Mouse (Mus musculus): ENCODE data around the gene Tmem210. TPM values are rescaled to one million over a fixed set of nuclear protein-coding genes. Genes with fewer than 3 reads are reported as not detected.

Gene Tmem210
- polyA plus RNA-seq (2012; rRNA removed) = not detected in 2 replicates

- TF ChIP-seq POLR2A (IDR thresholded peaks at IDR 0.05; ENCODE audit: borderline replicate concordance, extremely low read depth, insufficient read depth, insufficient read length, poor library complexity, severe bottlenecking) = no peak
- TF ChIP-seq CTCF (IDR thresholded peaks at IDR 0.05; ENCODE audit: borderline replicate concordance, extremely low read depth, insufficient read depth, insufficient read length) = no peak
- no peak for DNase-seq (ENCODE audit: low read depth)
These were observed at the start of gene Tmem210 for GRCm38 (mm10) chr2:25287927-25288649. Gene Tmem210, plus strand, starts transcription at chr2:25288145.

GRCm38 (mm10) chr2:25239766-25240165 is 48.2 kb upstream of the Tmem210 start:
- no peak for DNase-seq (ENCODE audit: low read depth)
- TF ChIP-seq POLR2A (IDR thresholded peaks at IDR 0.05; ENCODE audit: borderline replicate concordance, extremely low read depth, insufficient read depth, insufficient read length, poor library complexity, severe bottlenecking) (no peak), CTCF (IDR thresholded peaks at IDR 0.05; ENCODE audit: borderline replicate concordance, extremely low read depth, insufficient read depth, insufficient read length) (no peak)

GRCm38 (mm10) chr2:25240310-25240709 is 47.6 kb upstream of the Tmem210 start:
- TF ChIP-seq POLR2A (IDR thresholded peaks at IDR 0.05; ENCODE audit: borderline replicate concordance, extremely low read depth, insufficient read depth, insufficient read length, poor library complexity, severe bottlenecking) (no peak), CTCF (IDR thresholded peaks at IDR 0.05; ENCODE audit: borderline replicate concordance, extremely low read depth, insufficient read depth, insufficient read length) (no peak)
- DNase-seq (ENCODE audit: low read depth) = no peak

GRCm38 (mm10) chr2:25240723-25241437 is 47.1 kb upstream of the Tmem210 start:
- TF ChIP-seq CTCF (IDR thresholded peaks at IDR 0.05; ENCODE audit: borderline replicate concordance, extremely low read depth, insufficient read depth, insufficient read length) (no peak), POLR2A (IDR thresholded peaks at IDR 0.05; ENCODE audit: borderline replicate concordance, extremely low read depth, insufficient read depth, insufficient read length, poor library complexity, severe bottlenecking) (0 out of 2 replicates have a peak, but pooled peaks have one; percentile 8)

GRCm38 (mm10) chr2:25241438-25241775 is 46.5 kb upstream of the Tmem210 start:
- TF ChIP-seq POLR2A (IDR thresholded peaks at IDR 0.05; ENCODE audit: borderline replicate concordance, extremely low read depth, insufficient read depth, insufficient read length, poor library complexity, severe bottlenecking) (no peak), CTCF (IDR thresholded peaks at IDR 0.05; ENCODE audit: borderline replicate concordance, extremely low read depth, insufficient read depth, insufficient read length) (no peak)
- DNase-seq (ENCODE audit: low read depth) = no peak

More at GRCm38 (mm10) chr2:25240723-25241437, 47.1 kb upstream of the Tmem210 start:
- peak; percentile 94 for DNase-seq (ENCODE audit: low read depth)

- DNase-seq (ENCODE audit: low read depth) = peak; percentile 56
- TF ChIP-seq POLR2A (IDR thresholded peaks at IDR 0.05; ENCODE audit: borderline replicate concordance, extremely low read depth, insufficient read depth, insufficient read length, poor library complexity, severe bottlenecking) = peak; percentile 63
- TF ChIP-seq CTCF (IDR thresholded peaks at IDR 0.05; ENCODE audit: borderline replicate concordance, extremely low read depth, insufficient read depth, insufficient read length) = no peak
These were observed 45.8 kb upstream of the Tmem210 start, which contains the start of the genes Rnf208 and Cysrt1 for GRCm38 (mm10) chr2:25242101-25242506. Gene Rnf208, plus strand, starts transcription at chr2:25242255. Gene Cysrt1, minus strand, starts transcription at chr2:25242452.

DNA sequence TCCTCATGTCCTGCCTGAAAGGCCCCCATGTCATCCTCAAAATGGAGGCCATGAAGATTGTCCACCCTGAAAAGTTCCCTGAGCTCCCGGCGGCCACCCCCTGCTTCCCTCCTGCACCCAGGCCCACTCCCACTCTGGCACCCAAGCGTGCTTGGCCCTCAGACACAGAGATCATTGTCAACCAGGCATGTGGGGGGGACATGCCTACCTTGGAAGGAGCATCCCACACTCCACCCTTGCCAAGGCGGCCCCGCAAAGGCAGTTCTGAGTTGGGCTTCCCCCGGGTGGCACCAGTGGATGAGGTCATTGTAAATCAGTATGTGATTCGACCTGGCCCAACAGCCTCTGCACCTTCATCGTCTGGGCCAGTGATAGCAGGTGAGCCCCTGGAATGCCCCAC is 44.6 kb upstream of the Tmem210 start:
- no peak for DNase-seq (ENCODE audit: low read depth)
- TF ChIP-seq CTCF (IDR thresholded peaks at IDR 0.05; ENCODE audit: borderline replicate concordance, extremely low read depth, insufficient read depth, insufficient read length) = no peak
- no peak for TF ChIP-seq POLR2A (IDR thresholded peaks at IDR 0.05; ENCODE audit: borderline replicate concordance, extremely low read depth, insufficient read depth, insufficient read length, poor library complexity, severe bottlenecking)

DNA sequence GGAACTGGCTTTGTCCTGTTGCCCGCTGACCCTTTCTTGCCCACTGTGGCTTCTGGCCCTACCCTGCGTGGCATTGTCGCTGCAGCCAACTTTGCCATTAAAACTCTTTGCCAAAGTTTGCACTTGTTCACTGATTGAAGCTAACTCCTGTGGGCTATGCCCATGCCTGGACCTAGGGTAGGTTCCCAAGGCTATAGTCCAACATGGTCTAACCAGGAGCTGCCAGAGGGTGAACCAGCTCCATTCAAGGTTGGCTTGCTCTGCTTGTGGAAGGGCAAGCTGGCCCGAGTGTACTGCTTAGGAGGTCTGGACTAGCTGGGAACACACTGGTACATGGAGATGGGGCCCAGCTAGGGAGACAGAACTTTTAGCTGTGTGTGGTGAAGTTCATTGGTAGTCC is 43.8 kb upstream of the Tmem210 start:
- TF ChIP-seq POLR2A (IDR thresholded peaks at IDR 0.05; ENCODE audit: borderline replicate concordance, extremely low read depth, insufficient read depth, insufficient read length, poor library complexity, severe bottlenecking) = no peak
- no peak for TF ChIP-seq CTCF (IDR thresholded peaks at IDR 0.05; ENCODE audit: borderline replicate concordance, extremely low read depth, insufficient read depth, insufficient read length)

DNA sequence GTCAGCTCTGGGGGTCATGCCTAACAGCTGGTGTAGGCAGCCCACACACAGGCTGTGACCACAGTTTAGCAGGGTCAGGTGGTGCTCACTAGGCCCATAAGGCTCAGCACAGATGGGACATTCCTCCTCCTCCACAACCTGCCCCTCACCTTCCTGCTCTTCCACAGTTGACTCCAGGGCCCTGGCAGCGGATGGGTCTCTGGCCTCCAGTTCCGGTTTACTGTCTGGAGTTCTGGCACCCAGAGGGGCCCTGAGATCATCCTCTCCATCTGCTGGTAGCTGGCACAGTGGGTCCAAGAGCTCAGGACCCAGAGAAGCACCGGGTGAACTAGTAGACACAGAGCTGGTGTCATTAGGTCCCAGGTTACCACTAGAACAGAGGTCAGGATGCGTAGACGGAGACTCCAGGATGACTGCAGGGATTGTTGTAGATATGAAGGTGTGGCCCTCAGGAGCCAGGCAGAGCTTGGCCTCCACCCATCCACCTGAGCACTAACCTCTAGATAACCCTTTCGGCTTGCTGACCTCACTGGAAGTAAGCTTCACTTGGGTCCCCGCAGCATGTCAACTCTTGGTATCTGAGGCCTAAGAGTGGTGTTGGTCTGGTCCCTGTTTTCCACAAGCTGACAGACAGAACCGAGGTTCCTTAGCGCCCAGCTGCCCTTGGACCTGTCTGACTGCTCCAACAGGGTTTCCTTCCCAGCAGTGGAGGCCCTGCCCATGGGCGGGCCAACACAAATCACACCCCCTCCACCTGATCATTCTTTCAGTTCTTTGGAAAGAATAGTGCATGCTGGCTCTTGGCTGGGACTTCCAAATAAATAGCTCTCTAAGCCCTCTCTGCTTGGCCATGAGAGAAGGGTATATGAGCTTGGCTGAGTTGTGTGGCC is 41.5 kb upstream of the Tmem210 start, which contains the start of gene AL732309.1:
AL732309.1 (minus strand) TSS at position 681 of the 890 bp plus-strand sequence.
- TF ChIP-seq CTCF (IDR thresholded peaks at IDR 0.05; ENCODE audit: borderline replicate concordance, extremely low read depth, insufficient read depth, insufficient read length) (no peak), POLR2A (IDR thresholded peaks at IDR 0.05; ENCODE audit: borderline replicate concordance, extremely low read depth, insufficient read depth, insufficient read length, poor library complexity, severe bottlenecking) (no peak)
- no peak for DNase-seq (ENCODE audit: low read depth)

More for the DNA sequence above, 43.8 kb upstream of the Tmem210 start:
- DNase-seq (ENCODE audit: low read depth) = no peak

GRCm38 (mm10) chr2:25252331-25252730 is 35.6 kb upstream of the Tmem210 start:
- TF ChIP-seq POLR2A (IDR thresholded peaks at IDR 0.05; ENCODE audit: borderline replicate concordance, extremely low read depth, insufficient read depth, insufficient read length, poor library complexity, severe bottlenecking) (no peak), CTCF (IDR thresholded peaks at IDR 0.05; ENCODE audit: borderline replicate concordance, extremely low read depth, insufficient read depth, insufficient read length) (peak; percentile 26; the same call in 1 of the 2 replicates)
- DNase-seq (ENCODE audit: low read depth) = no peak
